Mouse (Mus musculus): ENCODE results near the gene Clpp. TPM values are rescaled to one million over a fixed set of nuclear protein-coding genes. Genes with fewer than 3 reads are reported as not detected.

Gene Clpp
- polyA plus RNA-seq, 1 experiment from 2014 or later, result 78.0 TPM

GRCm38 (mm10) chr17:56984886-56985285 lies 5.2 kb upstream of the Clpp start:
- no peak for TF ChIP-seq CTCF (IDR thresholded peaks at IDR 0.05; ENCODE audit: low read depth)
- Histone ChIP-seq H3K9me3 (ENCODE audit: control insufficient read depth) (no peaks in the 10 kb centered on the region), H3K27me3 (replicated peaks; ENCODE audit: control insufficient read depth, insufficient read depth, low read length) (no peaks in the 10 kb centered on the region), H3K36me3 (ENCODE audit: control insufficient read depth, insufficient read depth) (no peaks in the 10 kb centered on the region), H3K9ac (ENCODE audit: low read depth, low read length) (no peak overlapping the region), H3K4me1 (replicated peaks; ENCODE audit: control insufficient read depth, insufficient read depth, low read length) (no peaks in the 10 kb centered on the region), H3K27ac (ENCODE audit: low read depth, low read length) (no peak overlapping the region), H3K4me3 (ENCODE audit: low read depth, low read length) (no peak overlapping the region), H3K4me2 (replicated peaks; ENCODE audit: low read depth) (no peak overlapping the region)
- WGBS, result 62% methylated on average over 9 of the region's 9 CpGs
- ATAC-seq, result no peak

DNA sequence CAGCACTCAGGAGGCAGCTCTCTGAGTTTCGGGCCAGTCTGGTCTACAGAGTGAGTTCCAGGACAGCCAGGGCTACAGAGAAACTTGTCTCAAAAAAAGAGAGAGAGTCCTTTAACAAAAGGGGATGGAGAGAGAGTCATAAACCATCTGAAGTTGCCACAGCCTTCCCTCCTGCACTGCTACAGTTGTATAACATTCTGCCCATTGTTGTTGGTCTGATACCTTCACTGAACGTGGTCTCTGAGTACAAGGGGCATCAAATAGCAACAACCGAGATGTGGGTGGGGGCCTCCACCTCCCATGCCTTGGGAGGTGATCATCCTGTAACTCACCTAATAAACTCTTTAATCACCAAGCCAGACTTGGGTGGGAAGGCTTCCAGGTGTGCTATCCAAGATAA lies 4.4 kb upstream of the Clpp start:
- Histone ChIP-seq H3K4me1 (replicated peaks; ENCODE audit: control insufficient read depth, insufficient read depth, low read length) (no peaks in the 10 kb centered on the region), H3K4me3 (ENCODE audit: low read depth, low read length) (no peak overlapping the region), H3K27ac (ENCODE audit: low read depth, low read length) (no peak overlapping the region), H3K36me3 (ENCODE audit: control insufficient read depth, insufficient read depth) (no peaks in the 10 kb centered on the region), H3K9me3 (ENCODE audit: control insufficient read depth) (no peaks in the 10 kb centered on the region), H3K4me2 (replicated peaks; ENCODE audit: low read depth) (no peak overlapping the region), H3K9ac (ENCODE audit: low read depth, low read length) (no peak overlapping the region), H3K27me3 (replicated peaks; ENCODE audit: control insufficient read depth, insufficient read depth, low read length) (no peaks in the 10 kb centered on the region)
- no peak for TF ChIP-seq CTCF (IDR thresholded peaks at IDR 0.05; ENCODE audit: low read depth)
- WGBS, result 59% methylated on average over 3 of the region's 3 CpGs
- ATAC-seq, result no peak

DNA sequence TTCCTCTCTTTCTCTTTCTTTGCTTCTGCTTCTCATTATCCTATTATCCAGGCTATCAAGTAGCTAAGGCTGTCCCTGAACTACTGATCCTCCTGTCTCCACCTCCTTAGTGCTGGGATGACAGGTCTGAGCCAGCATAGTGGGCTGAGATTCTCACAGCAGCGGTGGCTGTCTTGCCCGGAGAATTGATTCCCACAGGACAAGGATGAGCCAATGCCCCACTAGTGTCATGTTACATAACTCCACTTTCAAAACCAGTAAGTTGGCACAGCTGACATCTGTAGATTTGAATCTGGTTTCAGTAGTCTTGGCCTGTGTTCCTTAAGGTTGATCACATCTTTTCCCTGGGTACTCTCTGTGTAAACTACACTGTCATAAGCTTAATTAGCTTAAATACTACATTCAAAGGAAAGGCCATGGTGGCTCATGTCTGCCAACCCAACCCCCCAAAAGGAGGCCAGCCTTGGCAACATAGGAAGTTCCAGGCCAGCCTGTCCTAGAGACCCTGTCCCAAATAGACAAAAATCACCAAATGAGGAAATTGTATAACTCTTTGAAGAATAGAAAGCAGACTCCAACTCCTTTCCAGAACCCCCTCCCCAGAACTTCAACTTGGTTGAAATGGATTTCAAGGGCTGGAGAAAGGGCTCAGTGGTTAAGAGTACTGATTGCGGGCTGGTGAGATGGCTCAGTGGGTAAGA lies 3.9 kb upstream of the Clpp start:
- Histone ChIP-seq H3K9me3 (ENCODE audit: control insufficient read depth) (no peaks in the 10 kb centered on the region), H3K4me2 (replicated peaks; ENCODE audit: low read depth) (no peak overlapping the region), H3K4me1 (replicated peaks; ENCODE audit: control insufficient read depth, insufficient read depth, low read length) (no peaks in the 10 kb centered on the region), H3K27me3 (replicated peaks; ENCODE audit: control insufficient read depth, insufficient read depth, low read length) (no peaks in the 10 kb centered on the region), H3K4me3 (ENCODE audit: low read depth, low read length) (no peak overlapping the region), H3K36me3 (ENCODE audit: control insufficient read depth, insufficient read depth) (no peaks in the 10 kb centered on the region), H3K9ac (ENCODE audit: low read depth, low read length) (no peak overlapping the region), H3K27ac (ENCODE audit: low read depth, low read length) (no peak overlapping the region)
- no peak for ATAC-seq
- WGBS, result 81% methylated on average over 3 of the region's 3 CpGs
- TF ChIP-seq CTCF (IDR thresholded peaks at IDR 0.05; ENCODE audit: low read depth), result no peak

DNA sequence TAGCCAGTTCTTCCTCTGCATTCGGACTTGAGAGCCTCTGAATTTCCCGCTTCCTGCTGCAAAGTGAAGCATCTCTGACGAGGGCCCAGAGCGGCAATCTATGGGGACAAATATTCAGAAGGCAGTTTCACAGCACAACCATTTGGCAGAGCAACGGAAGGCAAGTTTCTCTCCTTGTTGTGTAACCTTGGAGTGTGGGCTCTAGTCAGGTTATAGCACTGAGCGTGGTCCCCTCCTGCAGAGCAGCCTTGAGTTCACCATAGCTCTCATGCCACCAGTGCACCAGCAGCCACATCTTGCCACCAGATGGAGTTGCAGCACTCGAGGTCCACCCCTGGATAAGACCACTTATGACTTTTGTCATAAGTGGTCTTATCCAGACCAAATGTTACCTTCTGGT lies 1.7 kb upstream of the Clpp start:
- TF ChIP-seq CTCF (IDR thresholded peaks at IDR 0.05; ENCODE audit: low read depth), result peak; percentile 41
- 88% methylated on average over 7 of the region's 7 CpGs for WGBS
- H3K36me3 ChIP-seq (ENCODE audit: control insufficient read depth, insufficient read depth), result peaks cover 14% of the 10 kb centered on the region

DNA sequence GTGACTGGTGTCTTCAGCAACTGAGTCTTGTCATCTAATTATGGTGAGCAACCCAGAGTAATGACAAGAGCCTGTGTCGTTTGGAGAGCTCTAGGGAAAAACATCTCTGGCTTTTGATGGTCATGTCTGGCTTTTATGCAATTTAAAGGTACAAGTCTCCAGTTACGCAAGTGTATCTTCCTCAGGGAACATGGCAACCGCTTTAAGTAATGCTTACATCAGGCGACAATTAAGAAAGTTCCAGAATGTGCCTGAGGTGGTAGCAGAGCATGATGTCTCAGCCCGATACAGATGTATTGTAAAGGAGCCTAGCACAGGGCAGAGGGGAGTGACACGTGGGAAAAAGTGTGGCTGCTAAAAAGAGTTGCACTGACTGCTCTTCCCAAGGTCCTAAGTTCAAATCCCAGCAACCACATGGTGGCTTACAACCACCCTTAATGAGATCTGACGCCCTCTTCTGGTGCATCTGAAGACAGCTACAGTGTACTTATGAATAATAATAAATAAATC lies 1.1 kb upstream of the Clpp start:
- no peak overlapping the region for H3K9ac ChIP-seq (ENCODE audit: low read depth, low read length)

More for the DNA sequence above, 1.7 kb upstream of the Clpp start:
- Histone ChIP-seq H3K4me2 (replicated peaks; ENCODE audit: low read depth) (no peak overlapping the region), H3K4me1 (replicated peaks; ENCODE audit: control insufficient read depth, insufficient read depth, low read length) (no peaks in the 10 kb centered on the region), H3K27me3 (replicated peaks; ENCODE audit: control insufficient read depth, insufficient read depth, low read length) (no peaks in the 10 kb centered on the region), H3K27ac (ENCODE audit: low read depth, low read length) (no peak overlapping the region), H3K9me3 (ENCODE audit: control insufficient read depth) (no peaks in the 10 kb centered on the region), H3K9ac (ENCODE audit: low read depth, low read length) (no peak overlapping the region), H3K4me3 (ENCODE audit: low read depth, low read length) (no peak overlapping the region)
- ATAC-seq, result no peak

DNA sequence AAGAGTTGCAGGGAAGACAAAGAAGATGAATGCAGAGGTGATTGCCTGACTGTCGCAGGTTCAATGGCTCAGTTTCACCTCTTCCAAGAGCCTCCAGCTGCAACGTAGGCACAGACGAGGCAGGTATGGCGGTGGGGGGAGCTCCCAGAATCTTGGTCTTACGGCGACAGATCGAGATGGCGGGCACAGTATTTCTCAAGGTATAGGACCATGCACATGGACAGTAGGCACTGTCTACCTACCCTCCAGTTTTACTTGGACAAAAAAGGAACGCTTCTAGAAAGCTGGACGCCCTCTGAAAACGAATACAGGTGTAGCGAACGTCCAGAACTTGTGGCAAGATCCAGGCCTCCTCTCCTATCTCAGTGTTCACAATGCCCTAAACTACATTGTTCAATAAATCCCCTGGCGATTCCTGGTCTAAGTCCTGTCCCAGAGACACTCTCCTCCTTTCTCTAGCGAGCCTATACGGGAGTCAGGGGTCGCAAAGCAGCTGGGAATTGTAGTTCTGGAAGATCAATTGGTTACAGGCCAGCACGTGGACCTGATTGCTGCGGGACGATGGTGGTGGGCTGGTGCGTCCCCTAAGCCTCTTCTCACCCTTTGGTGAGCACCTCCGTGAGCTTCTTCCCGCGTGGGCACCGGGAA lies 514 bp upstream of the Clpp start:
- 3% methylated on average over 25 of the region's 25 CpGs for WGBS
- peak; percentile 91 for ATAC-seq
- H3K4me2 ChIP-seq (replicated peaks; ENCODE audit: low read depth), result peak overlapping the region; percentile 86
- H3K27ac ChIP-seq (ENCODE audit: low read depth, low read length), result peak overlapping the region; percentile 35; the same call in 1 of the 2 replicates
- peak overlapping the region; percentile 45 for H3K9ac ChIP-seq (ENCODE audit: low read depth, low read length)
- TF ChIP-seq CTCF (IDR thresholded peaks at IDR 0.05; ENCODE audit: low read depth), result no peak
- H3K36me3 ChIP-seq (ENCODE audit: control insufficient read depth, insufficient read depth), result peaks cover 26% of the 10 kb centered on the region
- H3K9me3 ChIP-seq (ENCODE audit: control insufficient read depth), result no peaks in the 10 kb centered on the region
- no peaks in the 10 kb centered on the region for H3K27me3 ChIP-seq (replicated peaks; ENCODE audit: control insufficient read depth, insufficient read depth, low read length)
- no peaks in the 10 kb centered on the region for H3K4me1 ChIP-seq (replicated peaks; ENCODE audit: control insufficient read depth, insufficient read depth, low read length)
- peak overlapping the region; percentile 86 for H3K4me3 ChIP-seq (ENCODE audit: low read depth, low read length)

More for the DNA sequence above, 1.1 kb upstream of the Clpp start:
- Histone ChIP-seq H3K4me1 (replicated peaks; ENCODE audit: control insufficient read depth, insufficient read depth, low read length) (no peaks in the 10 kb centered on the region), H3K36me3 (ENCODE audit: control insufficient read depth, insufficient read depth) (peaks cover 20% of the 10 kb centered on the region), H3K27ac (ENCODE audit: low read depth, low read length) (no peak overlapping the region), H3K9me3 (ENCODE audit: control insufficient read depth) (no peaks in the 10 kb centered on the region), H3K27me3 (replicated peaks; ENCODE audit: control insufficient read depth, insufficient read depth, low read length) (no peaks in the 10 kb centered on the region), H3K4me2 (replicated peaks; ENCODE audit: low read depth) (peak overlapping the region; percentile 86), H3K4me3 (ENCODE audit: low read depth, low read length) (peak overlapping the region; percentile 86)
- peak; percentile 38; the same call in 1 of the 2 replicates for TF ChIP-seq CTCF (IDR thresholded peaks at IDR 0.05; ENCODE audit: low read depth)
- WGBS, result 70% methylated on average over 7 of the region's 7 CpGs
- ATAC-seq, result no peak
